Mouse (Mus musculus) CH12.LX (cell line): ENCODE data around the gene Tyrp1. TPM values are rescaled to one million over a fixed set of nuclear protein-coding genes. Genes with fewer than 3 reads are reported as not detected.

ENCODE experiments used
- DNase-seq: peaks from one replicate; pipeline ENCODE4 v3.0.0-alpha.2; 2013; ENCODE audit errors: extremely low read depth
- H3K27ac ChIP-seq: 2 replicates; pipeline ENCODE4 v1.5.1; 2012; ENCODE audit warnings: low read depth, mild to moderate bottlenecking, control low read depth, moderate library complexity; ENCODE audit not compliant: insufficient read depth
- H3K27me3 ChIP-seq: replicated peaks from 2 replicates; pipeline ENCODE3; 2012; ENCODE audit warnings: inconsistent platforms
- H3K36me3 ChIP-seq, 2 experiments: replicated peaks in 1 of 2; 2 replicates each; pipeline versions ENCODE3 to v1.6.1; 2012; ENCODE audit warnings: inconsistent platforms in 1 of 2, low read length in 1 of 2, mild to moderate bottlenecking in 1 of 2, mixed read lengths in 1 of 2, moderate library complexity in 1 of 2; ENCODE audit not compliant: control insufficient read depth in 1 of 2, insufficient read depth in 1 of 2
- H3K4me1 ChIP-seq, 2 experiments: 2 replicates each; pipeline ENCODE4 v1.6.1; 2012; ENCODE audit warnings: inconsistent platforms in 1 of 2, moderate library complexity in 1 of 2; ENCODE audit not compliant: insufficient read depth in 2 of 2, control insufficient read depth in 1 of 2
- H3K4me2 ChIP-seq: 2 replicates; pipeline ENCODE4 v1.6.1; 2012; ENCODE audit warnings: low read depth, mild to moderate bottlenecking, control low read depth; ENCODE audit not compliant: poor library complexity, insufficient read depth, severe bottlenecking
- H3K4me3 ChIP-seq, 3 experiments: fragments of 150-350 bp in 1 of 3; sonication (generic) in 1 of 3; replicated peaks in 1 of 3; 2 replicates each; pipeline versions ENCODE3 to v1.5.1; 2011 to 2012; ENCODE audit warnings: low read depth in 2 of 3, low read length in 2 of 3, mild to moderate bottlenecking in 2 of 3, moderate library complexity in 2 of 3, control low read depth in 1 of 3, improper control_type of control experiment in 1 of 3, inconsistent platforms in 1 of 3, mixed read lengths in 1 of 3; ENCODE audit not compliant: poor library complexity in 1 of 3
- H3K79me2 ChIP-seq: replicated peaks from 2 replicates; pipeline ENCODE4 v1.6.1; 2012; ENCODE audit warnings: mild to moderate bottlenecking, moderate library complexity; ENCODE audit not compliant: control insufficient read depth, poor library complexity, insufficient read depth, severe bottlenecking; ENCODE audit errors: extremely low read depth
- H3K9ac ChIP-seq: 2 replicates; pipeline ENCODE4 v1.6.1; 2012; ENCODE audit warnings: low read depth, mild to moderate bottlenecking, control low read depth, moderate library complexity; ENCODE audit not compliant: insufficient read depth
- H3K9me3 ChIP-seq: replicated peaks from 2 replicates; pipeline ENCODE3; 2012; ENCODE audit warnings: low read length, inconsistent platforms, mixed read lengths
- CHD1 ChIP-seq: IDR thresholded peaks from 2 replicates; pipeline ENCODE4 v1.6.1; 2012; ENCODE audit warnings: low read depth, low read length, improper control_type of control experiment, inconsistent platforms
- CHD2 ChIP-seq: IDR thresholded peaks from 2 replicates; pipeline ENCODE4 v1.6.1; 2011; ENCODE audit warnings: low read length, improper control_type of control experiment
- CTCF ChIP-seq, 2 experiments: IDR thresholded peaks in 1 of 2; conservative IDR thresholded peaks in 1 of 2; 2 replicates each; pipeline ENCODE4 v1.5.1; 2011 to 2012; ENCODE audit warnings: low read depth in 2 of 2, low read length in 2 of 2, improper control_type of control experiment in 1 of 2, inconsistent platforms in 1 of 2, mild to moderate bottlenecking in 1 of 2, moderate library complexity in 1 of 2
- ELF1 ChIP-seq: IDR thresholded peaks from 2 replicates; pipeline ENCODE4 v1.6.1; 2014; ENCODE audit warnings: low read depth, mild to moderate bottlenecking, inconsistent platforms, low read length, improper control_type of control experiment
- ETS1 ChIP-seq: conservative IDR thresholded peaks from 2 replicates; pipeline ENCODE4 v1.6.1; 2012; ENCODE audit warnings: low read depth, mild to moderate bottlenecking, inconsistent platforms, low read length, improper control_type of control experiment, moderate library complexity
- HCFC1 ChIP-seq: IDR thresholded peaks from 2 replicates; pipeline ENCODE4 v1.6.1; 2012; ENCODE audit warnings: low read depth, mild to moderate bottlenecking, inconsistent platforms, low read length, improper control_type of control experiment
- IRF4 ChIP-seq: IDR thresholded peaks from 2 replicates; pipeline ENCODE4 v1.6.1; 2014; ENCODE audit warnings: low read depth, mild to moderate bottlenecking, inconsistent platforms, low read length, improper control_type of control experiment
- JUN ChIP-seq: IDR thresholded peaks from 2 replicates; pipeline ENCODE4 v1.6.1; 2011; ENCODE audit warnings: low read depth, mild to moderate bottlenecking, low read length, improper control_type of control experiment, moderate library complexity; ENCODE audit not compliant: insufficient read depth
- JUND ChIP-seq: conservative IDR thresholded peaks from 2 replicates; pipeline ENCODE4 v1.6.1; 2011; ENCODE audit warnings: low read depth, low read length, improper control_type of control experiment
- MAFK ChIP-seq: IDR thresholded peaks from 2 replicates; pipeline ENCODE4 v1.6.1; 2011; ENCODE audit warnings: low read length, improper control_type of control experiment; ENCODE audit not compliant: insufficient replicate concordance
- MAX ChIP-seq: IDR thresholded peaks from 2 replicates; pipeline ENCODE4 v1.6.1; 2011; ENCODE audit warnings: low read length, improper control_type of control experiment
- MEF2A ChIP-seq: IDR thresholded peaks from 2 replicates; pipeline ENCODE4 v1.6.1; 2014; ENCODE audit warnings: low read depth, mild to moderate bottlenecking, inconsistent platforms, low read length, improper control_type of control experiment, borderline replicate concordance
- MXI1 ChIP-seq: IDR thresholded peaks from 2 replicates; pipeline ENCODE4 v1.6.1; 2011; ENCODE audit warnings: mild to moderate bottlenecking, low read depth, low read length, improper control_type of control experiment
- MYC ChIP-seq: IDR thresholded peaks from 2 replicates; pipeline ENCODE4 v1.6.1; 2011; ENCODE audit warnings: low read depth, mild to moderate bottlenecking, improper control_type of control experiment, low read length
- NELFE ChIP-seq: IDR thresholded peaks from 2 replicates; pipeline ENCODE4 v1.6.1; 2011; ENCODE audit warnings: low read depth, low read length, improper control_type of control experiment
- NRF1 ChIP-seq: IDR thresholded peaks from 2 replicates; pipeline ENCODE4 v1.6.1; 2014; ENCODE audit warnings: low read depth, mild to moderate bottlenecking, inconsistent platforms, low read length, improper control_type of control experiment, moderate library complexity
- PAX5 ChIP-seq: IDR thresholded peaks from 2 replicates; pipeline ENCODE4 v1.6.1; 2012; ENCODE audit warnings: low read length, inconsistent platforms, mixed read lengths
- POLR2A ChIP-seq: IDR thresholded peaks from 2 replicates; pipeline ENCODE4 v1.6.1; 2011; ENCODE audit warnings: low read depth, mild to moderate bottlenecking, improper control_type of control experiment, low read length
- POLR2AphosphoS2 ChIP-seq: IDR thresholded peaks from 2 replicates; pipeline ENCODE4 v1.6.1; 2011; ENCODE audit warnings: low read depth, low read length, improper control_type of control experiment
- RCOR1 ChIP-seq: conservative IDR thresholded peaks from 2 replicates; pipeline ENCODE4 v1.6.1; 2012; ENCODE audit warnings: low read depth, mild to moderate bottlenecking, inconsistent platforms, low read length, improper control_type of control experiment
- SIN3A ChIP-seq: IDR thresholded peaks from 2 replicates; pipeline ENCODE4 v1.6.1; 2012; ENCODE audit warnings: low read length, improper control_type of control experiment, inconsistent platforms
- SMC3 ChIP-seq: IDR thresholded peaks from 2 replicates; pipeline ENCODE4 v1.6.1; 2011; ENCODE audit warnings: low read depth, low read length, improper control_type of control experiment
- TBP ChIP-seq: conservative IDR thresholded peaks from 2 replicates; pipeline ENCODE4 v1.6.1; 2011; ENCODE audit warnings: low read depth, low read length, improper control_type of control experiment
- TCF12 ChIP-seq: IDR thresholded peaks from 2 replicates; pipeline ENCODE4 v1.6.1; 2014; ENCODE audit warnings: low read depth, mild to moderate bottlenecking, inconsistent platforms, low read length, improper control_type of control experiment
- USF1 ChIP-seq: IDR thresholded peaks from 2 replicates; pipeline ENCODE4 v1.6.1; 2014; ENCODE audit warnings: low read depth, mild to moderate bottlenecking, inconsistent platforms, low read length, improper control_type of control experiment
- USF2 ChIP-seq: conservative IDR thresholded peaks from 2 replicates; pipeline ENCODE4 v1.6.1; 2011; ENCODE audit warnings: low read depth, low read length, improper control_type of control experiment
- ZKSCAN1 ChIP-seq: IDR thresholded peaks from 2 replicates; pipeline ENCODE4 v1.6.1; 2012; ENCODE audit warnings: low read depth, inconsistent platforms, low read length, improper control_type of control experiment, borderline replicate concordance
- ZMIZ1 ChIP-seq: IDR thresholded peaks from 2 replicates; pipeline ENCODE4 v1.6.1; 2012; ENCODE audit warnings: low read depth, mild to moderate bottlenecking, inconsistent platforms, low read length, improper control_type of control experiment
- dilution Hi-C: fragments of 300-500 bp; cut with MboI; formaldehyde crosslinking; loops from 2 replicates; pipeline ENCODE4 v1.14.3; 2020; ENCODE audit warnings: low sequenced_read_pairs; ENCODE audit not compliant: extremely low pct_unique_long_range_greater_than_20kb, extremely low pct_ligation_motif_present
- in situ Hi-C: fragments of 300-500 bp; cut with MboI; formaldehyde crosslinking; loops from 3 replicates; pipeline ENCODE4 v1.14.3; 2019; ENCODE audit warnings: low sequenced_read_pairs, low pct_ligation_motif_present, low pct_unique_long_range_greater_than_20kb, mixed read lengths
- polyA plus RNA-seq: library from polyadenylated mRNA; unstranded; fragments of >175 nt; gene quantifications from 2 replicates; pipeline ENCODE4 v1.2.1, GENCODE M21; 2012; ENCODE audit warnings: low read depth; ENCODE audit not compliant: insufficient read length
- total RNA-seq, 2 experiments: library from RNA; depleted of rRNA; stranded (reverse); fragments of 300-350 nt in 1 of 2; fragments of >200 nt in 1 of 2; gene quantifications; 2 replicates each; pipeline ENCODE4 v1.2.3; 2012 to 2014

The Tyrp1 gene
- total and polyA plus RNA-seq, 3 experiments = not detected

GRCm38 (mm10) chr4:80819511-80819910 is 14.4 kb upstream of the Tyrp1 start:
- Histone ChIP-seq H3K4me3 (no peak overlapping the region), H3K27me3 (no peaks in the 10 kb centered on the region), H3K9me3 (peaks cover 16% of the 10 kb centered on the region), H3K36me3 (no peaks in the 10 kb centered on the region), H3K4me2 (no peak overlapping the region), H3K27ac (no peak overlapping the region), H3K79me2 (no peaks in the 10 kb centered on the region), H3K9ac (no peak overlapping the region), H3K4me1 (no peaks in the 10 kb centered on the region)
- dilution Hi-C loops = no loop called here
- no peak for DNase-seq
- in situ Hi-C loops = no loop called here
- TF ChIP-seq CHD2 (no peak), JUN (no peak), POLR2AphosphoS2 (no peak), USF2 (no peak), ELF1 (no peak), NELFE (no peak), MAX (no peak), MXI1 (no peak), ZMIZ1 (no peak), CTCF (conservative IDR thresholded peaks at IDR 0.05 in 1 of 2, IDR thresholded peaks at IDR 0.05 in 1 of 2; ENCODE audit: low read depth in 2 of 2, low read length in 2 of 2) (no peak), ETS1 (no peak), SMC3 (no peak), JUND (no peak), RCOR1 (no peak), CHD1 (no peak), IRF4 (no peak), TBP (no peak), TCF12 (no peak)

- Histone ChIP-seq H3K9ac (no peak overlapping the region), H3K27me3 (no peaks in the 10 kb centered on the region), H3K79me2 (no peaks in the 10 kb centered on the region), H3K4me2 (no peak overlapping the region), H3K27ac (no peak overlapping the region), H3K9me3 (peaks cover 18% of the 10 kb centered on the region), H3K4me3 (no peak overlapping the region), H3K36me3 (no peaks in the 10 kb centered on the region), H3K4me1 (no peaks in the 10 kb centered on the region)
- TF ChIP-seq USF2 = no peak
- no peak for TF ChIP-seq NRF1
- TF ChIP-seq TBP = no peak
- no peak for TF ChIP-seq CHD2
- TF ChIP-seq CTCF (conservative IDR thresholded peaks at IDR 0.05 in 1 of 2, IDR thresholded peaks at IDR 0.05 in 1 of 2; ENCODE audit: low read depth in 2 of 2, low read length in 2 of 2) = no peak
- no peak for TF ChIP-seq USF1
- no peak for TF ChIP-seq MAX
- no peak for TF ChIP-seq PAX5
- TF ChIP-seq MYC = no peak
- TF ChIP-seq HCFC1 = no peak
- TF ChIP-seq MEF2A = no peak
- no peak for TF ChIP-seq SIN3A
- TF ChIP-seq JUN = no peak
- no peak for TF ChIP-seq POLR2A
- no peak for TF ChIP-seq MAFK
- TF ChIP-seq ETS1 = no peak
- TF ChIP-seq ZKSCAN1 = no peak
- no peak for TF ChIP-seq SMC3
- dilution Hi-C loops = no loop called here
- in situ Hi-C loops = no loop called here
- no peak for DNase-seq
Measured at GRCm38 (mm10) chr4:80821945-80822344, 12.0 kb upstream of the Tyrp1 start.
